Mouse (Mus musculus): ENCODE results near the gene Cand2.

- TF ChIP-seq CTCF (conservative IDR thresholded peaks at IDR 0.05 in 1 of 2, IDR thresholded peaks at IDR 0.05 in 1 of 2; ENCODE audit: low read depth in 2 of 2, low read length in 2 of 2): no peak
- no peak for TF ChIP-seq EP300 (IDR thresholded peaks at IDR 0.05; ENCODE audit: low read length)
- TF ChIP-seq RAD21 (IDR thresholded peaks at IDR 0.05; ENCODE audit: low read depth, low read length): no peak
These were observed 35.3 kb upstream of the Cand2 start for GRCm38 (mm10) chr6:115739056-115739455.

Data from CH12.LX (cell line).